Mouse (Mus musculus) frontal cortex, postnatal 10 days (tissue): ENCODE results near the gene Ipo5.

Experiments used
- DNase-seq, 2 experiments: peaks; one replicate each; pipeline ENCODE4 v3.0.0; 2022; ENCODE audit warnings: low spot score in 2 of 2, mixed read lengths in 1 of 2

Ipo5 gene

DNA sequence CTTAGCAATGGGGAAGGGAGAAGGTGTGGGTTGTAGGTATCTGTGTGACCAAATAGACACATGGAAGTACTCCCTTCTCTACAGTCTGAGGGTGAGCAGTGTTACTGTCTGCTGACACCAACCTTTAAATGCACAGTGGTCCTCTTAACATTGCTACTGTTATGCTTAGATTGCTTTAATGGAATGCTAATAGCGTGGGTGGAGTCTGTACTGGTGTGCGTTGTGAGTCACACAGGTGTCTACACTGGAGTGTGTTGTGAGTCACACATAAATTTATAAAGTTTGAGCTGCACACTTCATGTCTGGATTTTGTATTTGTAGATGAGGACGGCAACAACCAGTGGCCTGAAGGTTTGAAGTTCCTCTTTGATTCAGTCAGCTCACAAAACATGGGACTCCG, 10.8 kb downstream of the Ipo5 start:
- no peak for DNase-seq

DNA sequence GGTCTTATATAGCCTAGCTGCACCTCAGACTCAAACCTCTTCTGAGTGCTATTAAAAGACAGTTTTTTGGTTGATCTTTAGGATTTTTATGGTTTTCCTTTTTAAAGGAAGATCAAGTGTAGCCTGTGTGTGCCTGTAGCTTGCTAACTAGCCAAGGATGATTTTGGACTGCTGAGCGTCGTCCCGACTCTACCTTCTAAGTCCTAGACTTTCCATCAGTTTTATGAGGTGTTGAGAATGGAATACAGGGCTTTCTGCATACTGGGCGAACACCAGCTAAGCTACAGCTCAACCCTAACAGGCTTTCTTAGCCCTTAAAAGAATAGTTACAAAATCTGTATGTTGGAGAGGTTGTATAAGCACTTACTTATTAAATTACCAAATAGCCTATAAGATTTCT, 13.0 kb downstream of the Ipo5 start:
- DNase-seq: no peak

GRCm38 (mm10) chr14:120925731-120926585, 14.9 kb downstream of the Ipo5 start:
- DNase-seq: no peak

DNA sequence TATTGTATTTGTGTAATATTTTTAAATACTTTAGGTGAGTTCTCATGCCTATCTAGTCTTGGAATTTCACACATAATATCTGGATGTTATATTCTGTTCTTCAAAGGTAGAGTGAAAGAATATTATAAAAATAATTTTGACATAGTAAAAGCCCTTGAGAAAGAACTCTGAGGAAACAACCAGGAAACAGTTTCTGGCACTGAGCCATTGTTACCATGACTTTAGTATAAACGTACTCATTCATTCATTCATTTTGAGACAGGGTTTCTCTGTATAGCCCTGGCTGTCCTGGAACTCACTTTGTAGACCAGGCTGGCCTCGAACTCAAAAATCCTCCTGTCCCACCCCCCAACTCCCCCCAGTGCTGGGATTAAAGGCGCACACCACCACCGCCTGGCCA, 20.2 kb downstream of the Ipo5 start:
- no peak for DNase-seq

- DNase-seq: no peak
Observed at GRCm38 (mm10) chr14:120933624-120934023, 22.6 kb downstream of the Ipo5 start.

DNA sequence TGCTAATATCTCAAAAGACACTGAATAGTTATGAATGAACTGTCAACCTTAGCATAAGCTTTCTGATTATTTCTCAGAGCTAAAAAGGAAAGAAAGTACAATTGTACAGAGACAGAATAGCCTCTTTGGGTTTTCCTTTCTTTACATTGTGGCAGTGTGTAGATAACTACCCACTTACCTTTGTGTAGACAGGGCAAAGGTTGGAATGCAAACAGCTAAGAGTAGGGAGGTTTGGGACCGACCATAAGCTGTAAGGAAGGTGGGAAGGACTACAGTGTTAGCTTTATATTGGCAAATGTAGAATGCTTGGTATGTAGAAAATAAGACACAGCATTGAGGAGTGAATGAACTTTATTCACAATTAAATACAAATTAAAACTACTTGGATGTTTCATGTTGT, 26.1 kb downstream of the Ipo5 start:
- DNase-seq: no peak

GRCm38 (mm10) chr14:120942803-120943202, 31.8 kb downstream of the Ipo5 start:
- DNase-seq: no peak

- no peak for DNase-seq
Observed at GRCm38 (mm10) chr14:120945146-120945545, 34.1 kb downstream of the Ipo5 start.

DNA sequence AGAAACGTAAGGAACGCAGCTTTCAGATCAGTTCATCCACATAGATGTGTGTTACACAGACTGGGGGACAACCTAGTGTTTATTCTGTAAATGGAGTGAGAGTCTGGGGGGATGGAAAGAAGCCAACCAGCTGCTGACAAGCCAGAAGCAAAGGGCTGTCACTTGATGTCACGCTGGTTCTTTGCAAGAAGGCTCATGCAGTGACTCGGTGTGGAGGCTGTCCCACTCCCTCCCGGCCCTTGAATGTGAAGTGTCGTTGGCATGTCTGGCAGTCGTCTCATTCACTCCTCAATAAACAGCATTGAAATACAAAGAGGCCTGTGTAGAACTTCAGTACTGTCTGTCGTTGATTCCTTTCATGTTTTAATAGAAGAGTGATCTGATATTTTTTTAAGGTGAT, 36.1 kb downstream of the Ipo5 start:
- no peak for DNase-seq

DNA sequence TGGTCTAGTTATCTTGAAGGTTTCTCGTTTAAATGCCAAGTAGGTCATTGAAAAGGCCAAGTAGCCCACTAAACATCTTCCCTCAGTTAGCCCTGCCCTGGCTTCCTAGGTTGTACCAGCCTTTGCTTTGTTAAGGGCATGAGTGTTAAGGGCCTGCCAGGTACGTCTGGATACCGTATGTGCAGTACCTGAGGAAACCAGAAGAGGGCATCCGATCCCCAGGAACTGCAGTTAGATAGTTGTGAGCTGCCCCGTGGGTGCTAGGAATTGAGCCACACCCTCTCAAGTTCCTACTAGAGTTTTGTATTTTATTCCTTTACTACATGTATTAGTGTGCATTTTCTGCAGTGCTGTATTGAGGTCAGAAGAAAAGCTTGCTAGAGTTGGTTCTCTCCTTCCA, 38.0 kb downstream of the Ipo5 start:
- no peak for DNase-seq

GRCm38 (mm10) chr14:120950068-120950467, 39.0 kb downstream of the Ipo5 start:
- DNase-seq: no peak

DNA sequence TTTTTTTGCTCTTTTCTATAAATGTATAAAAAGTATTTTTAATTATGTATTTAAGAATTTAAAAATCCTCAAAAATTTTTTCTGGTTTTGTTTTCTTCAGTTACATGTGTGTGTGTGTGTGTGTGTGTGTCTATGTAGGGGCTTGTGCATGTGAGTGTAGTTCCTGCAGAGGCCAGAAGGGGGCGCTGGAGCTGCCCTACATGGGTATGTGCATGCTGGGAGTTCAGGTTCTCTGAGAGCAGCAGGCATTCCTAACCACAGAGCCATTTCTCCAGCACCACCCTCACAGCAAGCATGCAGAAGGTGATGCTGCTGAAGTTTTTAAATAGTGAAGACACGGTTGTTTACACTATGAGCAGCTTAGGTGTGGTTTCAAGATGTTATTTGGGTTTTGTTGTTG, 41.4 kb downstream of the Ipo5 start:
- no peak for DNase-seq

- no peak for DNase-seq
Observed at GRCm38 (mm10) chr14:120960551-120960950, 49.5 kb downstream of the Ipo5 start.

- DNase-seq: no peak
Observed at GRCm38 (mm10) chr14:120960991-120961390, 50.0 kb downstream of the Ipo5 start.

- DNase-seq: no peak
Observed at GRCm38 (mm10) chr14:120967072-120967471, 56.0 kb downstream of the Ipo5 start.

DNA sequence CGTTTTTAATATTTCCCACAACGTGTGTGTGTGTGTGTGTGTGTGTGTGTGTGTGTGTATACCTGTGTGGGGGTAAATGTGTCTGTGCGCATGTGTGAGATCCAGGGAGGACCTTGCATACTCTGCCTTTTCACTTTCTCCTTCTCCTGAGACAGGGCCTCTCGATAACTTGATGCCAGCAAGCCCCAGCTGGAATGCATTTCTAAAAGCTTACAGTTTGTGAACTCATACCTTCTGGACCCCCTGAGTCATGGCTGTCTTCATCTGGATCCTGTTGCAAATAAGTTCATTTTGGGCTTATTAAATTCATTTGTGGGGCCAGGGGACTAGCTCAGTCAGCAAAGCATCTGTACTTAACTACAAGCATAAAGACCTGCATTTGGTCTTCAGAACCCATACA, 57.7 kb downstream of the Ipo5 start:
- no peak for DNase-seq

- no peak for DNase-seq
Observed at GRCm38 (mm10) chr14:120969673-120970072, 58.6 kb downstream of the Ipo5 start.

DNA sequence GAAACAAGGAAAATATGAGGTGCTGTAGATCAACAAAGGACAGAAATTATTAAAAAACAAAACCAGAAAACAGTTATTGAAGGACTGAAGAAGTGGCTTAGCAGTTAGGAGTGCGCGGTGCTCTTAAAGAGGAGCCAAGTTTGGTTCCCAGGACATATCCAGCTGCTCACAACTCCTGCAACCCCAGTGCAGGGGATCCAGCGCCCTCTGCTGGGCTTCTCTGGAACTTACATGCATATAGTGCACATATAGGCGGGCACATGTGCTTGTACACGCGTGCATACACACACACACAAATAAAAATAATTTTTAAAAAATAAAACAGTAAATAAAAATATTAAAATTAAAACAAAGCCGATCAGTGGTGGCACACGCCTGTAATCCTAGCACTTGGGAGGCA, 59.6 kb downstream of the Ipo5 start:
- no peak for DNase-seq

DNA sequence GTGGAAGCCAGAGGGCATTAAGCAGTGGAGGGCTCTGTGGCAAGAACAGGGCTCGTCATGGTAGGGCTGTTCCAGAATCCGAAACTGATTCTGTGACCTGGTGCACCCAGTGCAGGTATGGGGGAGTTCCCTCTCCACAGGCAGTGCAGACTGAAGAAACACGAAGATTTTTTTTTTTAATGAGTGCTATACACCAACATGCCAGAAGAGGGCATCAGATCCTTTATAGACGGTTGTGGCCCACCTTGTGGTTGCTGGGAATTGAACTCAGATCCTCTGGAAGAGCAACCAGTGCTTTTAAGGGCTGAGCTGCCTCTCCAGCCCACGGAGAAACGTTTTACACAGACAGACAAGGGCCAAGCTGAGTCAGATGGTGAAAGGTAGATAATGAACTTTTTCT, 60.3 kb downstream of the Ipo5 start:
- DNase-seq: no peak

DNA sequence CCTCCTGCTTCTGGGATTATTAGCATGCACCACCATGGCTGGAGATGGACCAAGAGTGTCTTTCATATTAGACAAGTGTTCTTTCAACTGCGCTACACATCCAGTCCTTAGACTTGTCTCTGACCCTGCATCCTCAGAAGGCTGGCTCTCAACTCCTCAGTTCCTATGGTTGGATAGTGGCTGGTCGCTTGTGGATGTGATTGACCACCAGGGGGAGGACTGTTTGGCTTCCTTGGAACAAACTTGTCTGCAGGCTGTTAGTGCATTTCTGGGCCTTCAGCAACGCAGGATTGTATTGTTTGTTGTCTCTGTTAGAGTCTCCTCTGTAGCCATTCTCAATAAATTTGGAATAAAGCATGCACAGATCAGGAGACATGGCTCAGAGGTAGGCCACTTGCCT, 68.5 kb downstream of the Ipo5 start:
- DNase-seq: no peak

GRCm38 (mm10) chr14:120989126-120989525, 78.1 kb downstream of the Ipo5 start:
- DNase-seq: no peak
